Mouse (Mus musculus) heart, adult 8-10 months (tissue): Measurements from ENCODE around the gene Vmn1r223. TPM values are rescaled to one million over a fixed set of nuclear protein-coding genes. Genes with fewer than 3 reads are reported as not detected.

ENCODE experiments used
- total RNA-seq, 4 experiments: library from RNA; stranded (reverse); gene quantifications; 2 replicates each; pipeline ENCODE4 v1.2.4; 2022

The Vmn1r223 gene
- total RNA-seq, 4 experiments from 2014 or later, result not detected

Other genes with a start within 250 kb of the Vmn1r223 start
- gene Vmn1r213, start 239.5 kb upstream of the Vmn1r223 start, total RNA-seq, result not detected
- gene Vmn1r214, start 216.7 kb upstream of the Vmn1r223 start, total RNA-seq, result not detected
- gene Vmn1r215, start 179.1 kb upstream of the Vmn1r223 start, total RNA-seq, result not detected
- not detected for gene Vmn1r217, start 128.9 kb upstream of the Vmn1r223 start, total RNA-seq
- not detected for gene Vmn1r218, start 114.0 kb upstream of the Vmn1r223 start, total RNA-seq
- gene Vmn1r219, start 87.8 kb upstream of the Vmn1r223 start, total RNA-seq, result not detected
- gene Vmn1r220, start 59.2 kb upstream of the Vmn1r223 start, total RNA-seq, result not detected
- not detected for gene Vmn1r221, start 33.0 kb upstream of the Vmn1r223 start, total RNA-seq
- gene Vmn1r222, start 11.2 kb upstream of the Vmn1r223 start, total RNA-seq, result not detected
- gene Zfp322a, start 122.1 kb downstream of the Vmn1r223 start, total RNA-seq, result 10 to 100 TPM; 12.3 to 15.4 (median 14.7) TPM
- gene Abt1, start 176.7 kb downstream of the Vmn1r223 start, total RNA-seq, result 1 to 10 TPM; 4.1 to 4.8 (median 4.7) TPM
- not detected for gene Btn1a1, start 218.8 kb downstream of the Vmn1r223 start, total RNA-seq
- gene Btn2a2, start 241.7 kb downstream of the Vmn1r223 start, total RNA-seq, result not detected